Mouse (Mus musculus) urinary bladder, postnatal 10 days (tissue): ENCODE results near the gene Selenom.
A peak's percentile ranks its signal among the peaks of the same experiment; 100 is the strongest.

Experiments
- DNase-seq: peaks from one replicate; pipeline ENCODE4 v3.0.0; 2022; ENCODE audit warnings: low spot score

Selenom gene

DNA sequence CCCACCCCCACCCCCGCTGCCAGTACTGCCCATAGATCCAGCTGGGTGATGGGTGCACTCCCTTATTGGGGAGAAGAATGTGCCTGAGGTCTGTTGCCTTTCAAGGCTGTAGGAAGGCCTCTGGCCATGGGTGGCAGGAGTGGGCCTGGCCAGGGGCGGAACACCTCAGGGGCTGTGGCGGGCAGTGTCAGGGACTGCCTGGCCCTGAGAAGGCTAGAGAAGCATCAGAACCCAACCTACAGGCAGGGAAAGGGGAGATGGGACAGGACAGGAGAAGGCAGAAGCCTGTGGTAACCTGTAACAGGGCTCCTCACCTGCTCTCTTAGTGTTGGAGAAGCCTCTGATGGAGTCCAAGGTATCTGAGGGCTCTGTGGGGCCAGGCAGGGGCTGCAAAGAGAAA, 16.2 kb downstream of the Selenom start:
- DNase-seq: no peak

- no peak for DNase-seq
Observed at GRCm38 (mm10) chr11:3531634-3532033, 17.1 kb downstream of the Selenom start.

GRCm38 (mm10) chr11:3532101-3532931, 17.8 kb downstream of the Selenom start:
- no peak for DNase-seq

DNA sequence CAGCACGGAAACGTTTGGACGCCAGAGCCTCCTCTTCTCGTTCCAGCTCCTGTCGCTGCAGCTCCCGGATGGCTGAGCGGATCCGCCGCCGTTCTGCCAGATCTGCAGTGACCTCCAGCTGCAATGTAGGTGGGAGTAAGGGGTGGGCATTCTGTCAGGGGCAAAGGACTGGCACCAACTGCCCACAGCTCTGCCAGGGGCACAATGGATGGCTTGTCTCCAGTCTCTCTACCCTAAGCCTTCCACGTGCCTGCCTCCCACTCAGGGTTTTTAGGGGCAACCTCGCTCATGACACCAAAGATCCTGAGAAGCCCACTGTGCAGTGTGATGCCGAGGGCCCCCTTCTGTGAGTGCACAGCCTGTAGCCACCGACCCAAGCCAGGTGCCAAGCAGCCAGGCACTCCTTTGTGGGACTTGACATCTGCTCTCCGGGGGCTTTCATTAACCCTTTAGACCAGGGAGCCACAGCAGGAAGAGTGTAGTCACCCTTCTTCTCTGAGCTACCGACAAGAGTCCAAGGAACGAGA, 19.0 kb downstream of the Selenom start:
- no peak for DNase-seq

GRCm38 (mm10) chr11:3534956-3535355, 20.5 kb downstream of the Selenom start:
- no peak for DNase-seq

DNA sequence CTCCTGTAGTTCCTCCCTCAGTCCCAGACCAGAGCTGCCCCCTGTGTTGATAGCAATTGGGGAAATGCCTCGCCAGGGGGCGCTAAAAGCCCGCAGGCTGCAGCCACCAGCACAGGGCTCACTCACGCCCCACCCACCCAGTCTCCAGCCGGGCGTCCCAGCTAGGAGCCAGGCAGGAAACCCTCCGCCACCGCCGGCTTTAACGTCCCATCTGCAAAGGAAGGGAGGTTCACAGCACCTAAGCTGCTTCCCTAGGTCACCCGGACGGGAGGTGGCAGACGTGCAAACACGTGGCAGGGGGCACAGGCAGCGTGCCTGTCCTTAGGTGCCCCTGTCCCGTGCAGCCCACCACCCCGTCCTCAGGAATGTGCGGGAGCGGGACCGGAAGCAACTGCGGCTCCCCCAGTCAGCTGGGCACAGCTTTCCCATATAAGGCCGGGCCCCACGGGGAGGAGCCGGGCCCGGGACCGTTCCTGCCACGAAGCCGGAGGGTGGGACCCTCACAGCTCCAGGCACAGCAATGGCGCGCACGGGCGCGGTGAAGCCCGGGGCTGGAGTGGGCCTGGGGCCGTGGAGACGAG, 21.0 kb downstream of the Selenom start:
- peak; percentile 93 for DNase-seq

- no peak for DNase-seq
Observed at GRCm38 (mm10) chr11:3536082-3536481, 21.6 kb downstream of the Selenom start.

- DNase-seq: no peak
Observed at GRCm38 (mm10) chr11:3536745-3537333, 22.4 kb downstream of the Selenom start.

DNA sequence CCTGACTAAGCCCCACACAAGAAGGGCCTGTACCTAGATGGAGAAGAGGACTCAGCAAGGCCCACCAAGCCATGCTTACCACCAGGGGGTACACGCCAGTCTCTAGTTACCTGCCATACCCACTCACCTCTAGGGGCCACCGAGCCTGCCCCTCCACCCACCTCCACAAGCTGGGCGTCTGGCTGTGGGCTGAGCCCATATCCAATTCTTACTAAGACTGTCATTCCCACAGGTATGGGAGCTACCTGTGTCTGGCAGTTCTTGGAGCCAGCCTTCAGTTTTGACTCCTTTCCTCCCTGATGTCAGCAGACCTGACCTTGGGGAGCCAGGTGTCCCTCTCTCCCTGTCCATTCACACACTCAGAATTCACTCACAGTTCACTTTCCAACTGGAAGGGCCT, 23.2 kb downstream of the Selenom start:
- DNase-seq: no peak

DNA sequence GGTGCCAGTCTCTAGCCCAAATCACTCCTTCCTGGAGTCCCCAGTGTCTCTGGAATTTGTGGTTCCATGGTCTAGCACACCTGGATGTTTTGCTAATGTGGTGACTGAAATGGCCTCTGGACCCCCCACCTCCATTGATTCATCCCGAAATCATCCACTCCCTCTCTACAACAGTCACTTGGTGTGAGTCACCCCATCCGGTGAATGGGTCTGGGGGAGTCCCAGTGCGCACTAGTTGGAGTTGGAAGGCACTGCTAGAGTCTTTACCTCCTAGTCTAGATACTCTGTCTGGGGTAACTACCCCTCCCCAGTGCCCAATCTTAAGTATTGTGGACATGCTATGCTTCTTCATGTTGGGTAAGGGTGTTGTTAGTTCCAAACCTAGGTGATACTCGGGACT, 23.9 kb downstream of the Selenom start:
- DNase-seq: no peak

- peak; percentile 79 for DNase-seq
Observed at GRCm38 (mm10) chr11:3539111-3539825, 24.8 kb downstream of the Selenom start.

DNA sequence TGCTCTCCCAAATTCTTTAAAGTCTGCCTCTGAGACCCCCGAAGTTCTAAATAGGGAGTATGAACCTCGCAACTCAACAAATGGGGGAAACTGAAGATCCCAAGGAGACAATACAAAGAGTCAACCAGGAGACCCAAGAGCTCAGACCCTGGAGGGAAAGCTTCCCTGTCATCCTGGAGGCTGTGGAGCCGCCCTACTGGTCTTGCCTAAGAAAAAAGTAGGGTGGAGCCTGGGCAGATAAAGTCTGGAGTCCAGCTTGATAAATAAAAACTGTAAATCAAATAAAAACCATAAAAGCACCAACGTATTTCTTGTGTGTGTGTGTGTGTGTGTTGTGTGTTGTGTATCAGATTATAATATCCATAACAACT, 25.3 kb downstream of the Selenom start:
- DNase-seq: no peak

- DNase-seq: no peak
Observed at GRCm38 (mm10) chr11:3540451-3541085, 26.1 kb downstream of the Selenom start, which contains the start of gene Smtn. Gene Smtn, minus strand, starts transcription at chr11:3540612.

DNA sequence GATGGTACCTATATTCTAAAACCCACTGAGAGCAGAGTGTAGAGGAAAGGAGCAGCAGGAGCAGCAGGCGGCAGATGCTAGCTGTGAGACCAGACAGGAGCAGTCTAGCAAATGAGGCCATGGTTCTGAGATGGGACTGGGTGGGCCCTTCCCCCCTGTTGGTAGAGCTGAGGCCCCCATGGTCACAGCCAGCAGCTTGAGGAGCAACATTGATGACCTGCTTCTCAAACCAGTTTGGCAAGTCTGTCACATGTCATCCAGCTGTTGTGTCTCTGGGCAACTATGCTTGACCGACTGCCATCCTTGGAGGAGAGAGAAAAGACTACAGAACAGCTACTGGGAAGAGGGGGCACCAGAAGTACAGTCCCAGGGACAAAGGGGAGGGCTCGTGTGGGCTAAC, 27.4 kb downstream of the Selenom start:
- DNase-seq: no peak

DNA sequence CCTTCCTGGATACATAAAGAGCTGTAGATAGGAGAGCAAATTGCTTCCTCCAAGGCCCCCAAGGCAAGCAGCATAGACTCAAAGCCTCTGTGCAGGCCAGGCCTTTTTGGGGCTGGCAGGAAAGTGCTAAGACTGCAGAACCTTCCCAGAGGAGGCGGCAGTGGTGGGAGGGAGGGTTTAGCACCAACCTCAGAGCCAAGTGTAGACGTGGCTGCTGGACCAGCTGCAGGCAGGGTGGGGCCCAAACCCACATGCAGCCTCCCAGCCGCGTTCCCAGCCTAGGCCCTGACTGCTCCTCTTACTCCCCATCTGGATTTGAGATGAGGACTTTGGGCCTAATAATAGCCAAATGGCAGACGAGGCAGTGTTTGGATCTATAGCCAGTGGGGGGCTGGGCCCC, 28.5 kb downstream of the Selenom start:
- DNase-seq: no peak

- DNase-seq: no peak
Observed at GRCm38 (mm10) chr11:3544409-3544808, 29.9 kb downstream of the Selenom start.

GRCm38 (mm10) chr11:3545531-3546241, 31.2 kb downstream of the Selenom start:
- DNase-seq: no peak

DNA sequence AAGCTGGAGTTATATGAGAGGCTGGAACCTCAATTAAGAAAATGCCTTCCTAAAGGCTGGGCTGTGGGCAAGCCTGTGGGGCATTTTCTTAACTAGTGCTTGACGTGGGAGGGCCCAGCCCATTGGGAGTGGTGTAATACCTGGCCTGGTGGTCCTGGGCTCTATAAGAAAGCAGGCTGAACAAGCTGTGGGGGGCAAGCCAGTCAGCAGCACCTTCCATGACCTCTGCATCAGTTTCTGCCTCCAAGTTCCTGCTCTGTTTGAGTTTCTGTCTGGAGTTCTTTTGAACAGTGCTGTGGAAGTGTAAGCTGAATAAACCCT, 31.7 kb downstream of the Selenom start:
- DNase-seq: no peak

GRCm38 (mm10) chr11:3547047-3547446, 32.6 kb downstream of the Selenom start:
- DNase-seq: no peak

GRCm38 (mm10) chr11:3547969-3548368, 33.5 kb downstream of the Selenom start:
- no peak for DNase-seq

- no peak for DNase-seq
Observed at GRCm38 (mm10) chr11:3548564-3549295, 34.2 kb downstream of the Selenom start.
